Mouse (Mus musculus): Measurements from ENCODE around the gene Pak7.

GRCm38 (mm10) chr2:136325646-136326045 is 62.1 kb downstream of the Pak7 start:
- TF ChIP-seq CTCF (IDR thresholded peaks at IDR 0.05) (no peak), POLR2A (IDR thresholded peaks at IDR 0.05; ENCODE audit: insufficient read depth, low read depth, low read length) (no peak), EP300 (IDR thresholded peaks at IDR 0.05; ENCODE audit: insufficient read depth, low read depth, low read length) (no peak)
